Mouse (Mus musculus): ENCODE results near the gene Mum1l1. TPM values are rescaled to one million over a fixed set of nuclear protein-coding genes. Genes with fewer than 3 reads are reported as not detected.

Gene Mum1l1
- total and polyA plus RNA-seq, 2 experiments from 2014 or later: 5.2 to 8.4 TPM

DNA sequence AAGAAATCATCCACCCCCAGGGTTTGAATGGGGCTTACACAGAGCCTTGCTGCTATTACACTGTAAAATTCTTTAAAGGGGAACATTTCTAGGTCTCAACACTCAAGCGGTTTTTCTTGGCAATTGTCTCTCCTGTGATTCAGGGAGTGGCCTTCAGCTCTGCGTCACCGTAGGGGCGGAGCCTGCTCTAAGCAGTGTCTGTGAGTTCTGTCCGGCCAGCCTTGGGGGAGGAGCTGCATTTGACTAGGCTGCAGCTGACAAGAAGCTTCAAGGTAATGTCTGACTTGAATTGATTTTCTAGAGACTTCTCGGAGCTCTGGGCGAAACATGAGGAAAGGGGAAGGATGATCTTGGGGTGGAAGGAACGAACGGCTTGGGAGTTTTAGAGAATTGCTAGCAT, 21.3 kb downstream of the Mum1l1 start:
- WGBS: 41% methylated on average over 9 of the region's 9 CpGs
- peak overlapping the region; percentile 19; the same call in 1 of the 2 replicates for H3K4me3 ChIP-seq (ENCODE audit: low read depth, low read length)

DNA sequence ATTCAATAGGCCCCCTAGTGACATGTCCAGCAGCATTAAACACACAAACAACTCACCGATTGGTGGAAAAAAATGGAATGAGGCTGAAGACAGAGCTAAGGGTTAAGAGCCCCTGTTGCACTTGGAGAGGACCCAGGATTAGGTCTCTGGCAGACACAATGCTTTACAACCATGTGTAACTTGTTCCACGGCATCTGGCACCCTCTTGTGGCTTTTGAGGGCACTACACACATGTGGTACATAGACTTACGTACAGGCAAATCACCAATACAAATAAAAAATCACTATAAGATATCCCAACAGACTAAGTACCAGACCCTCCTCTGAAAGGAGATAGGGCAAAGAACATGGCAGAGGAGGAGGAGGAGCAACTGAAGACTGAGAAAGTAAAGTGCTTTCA, 37.5 kb downstream of the Mum1l1 start:
- peak; percentile 29; the same call in 1 of the 2 replicates for TF ChIP-seq CTCF (IDR thresholded peaks at IDR 0.05)
- H3K4me1 ChIP-seq (ENCODE audit: insufficient read depth, low read length): no peaks in the 10 kb centered on the region
- H3K9ac ChIP-seq (replicated peaks; ENCODE audit: low read length, poor library complexity, severe bottlenecking): no peak overlapping the region
- no peak overlapping the region for H3K27ac ChIP-seq (ENCODE audit: low read depth, low read length)
- no peaks in the 10 kb centered on the region for H3K36me3 ChIP-seq (ENCODE audit: insufficient read depth, low read length)
- no peak overlapping the region for H3K4me2 ChIP-seq (ENCODE audit: low read depth, low read length, poor library complexity, severe bottlenecking)
- no peak for ATAC-seq (ENCODE audit: low FRiP score)
- no peaks in the 10 kb centered on the region for H3K9me3 ChIP-seq (ENCODE audit: low read length)
- no peak overlapping the region for H3K4me3 ChIP-seq (ENCODE audit: low read depth, low read length)
- whole genome bisulfite sequencing: 57% methylated on average over 3 of the region's 3 CpGs
- no peak for DNase-seq (ENCODE audit: low spot score)
- no peaks in the 10 kb centered on the region for H3K27me3 ChIP-seq (ENCODE audit: insufficient read depth, low read length)

More for the DNA sequence above, 21.3 kb downstream of the Mum1l1 start:
- Histone ChIP-seq H3K9ac (replicated peaks; ENCODE audit: low read length, poor library complexity, severe bottlenecking) (no peak overlapping the region), H3K27me3 (ENCODE audit: insufficient read depth, low read length) (no peaks in the 10 kb centered on the region), H3K4me1 (ENCODE audit: insufficient read depth, low read length) (no peaks in the 10 kb centered on the region), H3K4me2 (ENCODE audit: low read depth, low read length, poor library complexity, severe bottlenecking) (peak overlapping the region; percentile 27), H3K36me3 (ENCODE audit: insufficient read depth, low read length) (no peaks in the 10 kb centered on the region), H3K9me3 (ENCODE audit: low read length) (no peaks in the 10 kb centered on the region), H3K27ac (ENCODE audit: low read depth, low read length) (no peak overlapping the region)
- DNase-seq (ENCODE audit: low spot score): peak; percentile 62
- TF ChIP-seq CTCF (IDR thresholded peaks at IDR 0.05): no peak
- ATAC-seq (ENCODE audit: low FRiP score): 0 out of 2 replicates have a peak, but pooled peaks have one; percentile 47

DNA sequence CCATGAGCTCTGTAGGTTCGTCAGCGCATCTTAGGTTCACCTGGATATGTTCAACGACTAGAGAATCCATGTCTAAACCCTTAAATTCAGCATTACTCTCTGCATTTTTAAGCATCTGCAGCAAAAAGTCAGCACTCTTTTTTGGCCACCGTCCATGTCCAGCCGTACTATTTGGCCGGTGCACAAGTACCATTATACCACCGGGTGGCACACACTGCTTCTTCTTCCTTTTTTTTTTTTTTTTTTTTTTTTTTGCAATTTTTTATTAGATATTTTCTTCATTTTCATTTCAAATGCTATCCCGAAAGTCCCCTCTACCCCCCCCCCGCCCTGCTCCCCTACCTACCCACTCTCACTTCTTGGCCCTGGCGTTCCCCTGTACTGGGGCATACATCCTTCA, 47.2 kb downstream of the Mum1l1 start:
- WGBS: 90% methylated on average over 10 of the region's 10 CpGs
- Histone ChIP-seq H3K9ac (replicated peaks; ENCODE audit: low read length, poor library complexity, severe bottlenecking) (no peak overlapping the region), H3K27ac (ENCODE audit: low read depth, low read length) (no peak overlapping the region), H3K36me3 (ENCODE audit: insufficient read depth, low read length) (no peaks in the 10 kb centered on the region), H3K4me1 (ENCODE audit: insufficient read depth, low read length) (no peaks in the 10 kb centered on the region), H3K9me3 (ENCODE audit: low read length) (no peaks in the 10 kb centered on the region), H3K4me2 (ENCODE audit: low read depth, low read length, poor library complexity, severe bottlenecking) (no peak overlapping the region), H3K4me3 (ENCODE audit: low read depth, low read length) (no peak overlapping the region), H3K27me3 (ENCODE audit: insufficient read depth, low read length) (no peaks in the 10 kb centered on the region)
- ATAC-seq (ENCODE audit: low FRiP score) (no peak), DNase-seq (ENCODE audit: low spot score) (no peak)
- no peak for TF ChIP-seq CTCF (IDR thresholded peaks at IDR 0.05)

DNA sequence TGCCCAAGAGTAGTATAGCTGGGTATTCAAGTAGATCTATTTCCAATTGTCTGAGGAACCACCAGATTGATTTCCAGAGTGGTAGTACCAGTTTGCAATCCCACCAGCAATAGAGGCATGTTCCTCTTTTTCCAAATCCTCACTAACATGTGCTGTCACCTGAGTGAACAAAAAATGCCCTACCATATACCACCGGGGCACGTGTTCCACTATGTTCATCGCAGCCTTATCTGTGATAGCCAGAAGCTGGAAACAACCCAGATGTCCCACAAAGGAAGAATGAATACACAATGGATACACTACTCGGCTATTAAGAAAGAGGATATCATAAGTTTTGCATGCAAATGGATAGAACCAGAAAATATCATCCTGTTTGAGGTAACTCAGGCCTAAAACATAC, 72.1 kb downstream of the Mum1l1 start:
- no peak overlapping the region for H3K27ac ChIP-seq (ENCODE audit: low read depth, low read length)
- no peak for TF ChIP-seq CTCF (IDR thresholded peaks at IDR 0.05)
- H3K27me3 ChIP-seq (ENCODE audit: insufficient read depth, low read length): no peaks in the 10 kb centered on the region
- H3K9ac ChIP-seq (replicated peaks; ENCODE audit: low read length, poor library complexity, severe bottlenecking): no peak overlapping the region
- WGBS: 91% methylated on average over 4 of the region's 4 CpGs
- no peaks in the 10 kb centered on the region for H3K36me3 ChIP-seq (ENCODE audit: insufficient read depth, low read length)
- no peak overlapping the region for H3K4me2 ChIP-seq (ENCODE audit: low read depth, low read length, poor library complexity, severe bottlenecking)
- H3K4me3 ChIP-seq (ENCODE audit: low read depth, low read length): no peak overlapping the region
- no peaks in the 10 kb centered on the region for H3K4me1 ChIP-seq (ENCODE audit: insufficient read depth, low read length)
- DNase-seq (ENCODE audit: low spot score): no peak
- H3K9me3 ChIP-seq (ENCODE audit: low read length): no peaks in the 10 kb centered on the region
- ATAC-seq (ENCODE audit: low FRiP score): no peak

Other genes starting within 250 kb of the Mum1l1 start
- not detected in 2 replicates for gene Serpina7, start 124.8 kb upstream of the Mum1l1 start, total RNA-seq (2014; rRNA removed)
- gene Serpina7, start 124.8 kb upstream of the Mum1l1 start, polyA plus RNA-seq (2015; fragmentation: Nextera tagmentation; extraction: Ambion mirVana): not detected in 2 replicates
- not detected in 2 replicates for gene 4930513O06Rik, start 123.8 kb upstream of the Mum1l1 start, total RNA-seq (2014; rRNA removed)
- not detected in 2 replicates for gene 4930513O06Rik, start 123.8 kb upstream of the Mum1l1 start, polyA plus RNA-seq (2015; fragmentation: Nextera tagmentation; extraction: Ambion mirVana)
- not detected in 2 replicates for gene 4933428M09Rik, start 30.8 kb upstream of the Mum1l1 start, total RNA-seq (2014; rRNA removed)
- gene 4933428M09Rik, start 30.8 kb upstream of the Mum1l1 start, polyA plus RNA-seq (2015; fragmentation: Nextera tagmentation; extraction: Ambion mirVana): not detected in 2 replicates
- gene Trap1a, start 123.6 kb downstream of the Mum1l1 start, total RNA-seq (2014; rRNA removed): not detected in 2 replicates
- gene Trap1a, start 123.6 kb downstream of the Mum1l1 start, polyA plus RNA-seq (2015; fragmentation: Nextera tagmentation; extraction: Ambion mirVana): not detected in 2 replicates

All from midbrain, postnatal 0 days (tissue).